Mouse (Mus musculus) frontal cortex, postnatal 36 days (tissue): ENCODE measurements around the gene Gm13272.
"Not testable (repeated sequence)": the region's sequence is repeated elsewhere in the genome, so short reads cannot be mapped to it uniquely, and the experiment has no call there.

Source experiments
- DNase-seq, 2 experiments: peaks; one replicate each; pipeline ENCODE4 v3.0.0; 2022; ENCODE audit warnings: low spot score in 2 of 2

Gene Gm13272

GRCm38 (mm10) chr4:88779550-88779949 lies at the start of gene Gm13272:
Gene Gm13272, plus strand, starts transcription at chr4:88779850.
- DNase-seq: not testable (repeated sequence)

GRCm38 (mm10) chr4:88738480-88738879 lies 41.2 kb upstream of the Gm13272 start:
- peak in 1 of 2 experiments; percentile 53 for DNase-seq

GRCm38 (mm10) chr4:88739036-88739435 lies 40.6 kb upstream of the Gm13272 start:
- no peak for DNase-seq

GRCm38 (mm10) chr4:88741426-88741825 lies 38.2 kb upstream of the Gm13272 start:
- no peak for DNase-seq

GRCm38 (mm10) chr4:88742771-88743371 lies 36.8 kb upstream of the Gm13272 start:
- DNase-seq: no peak

GRCm38 (mm10) chr4:88744207-88744606 lies 35.4 kb upstream of the Gm13272 start:
- DNase-seq: no peak

- DNase-seq: no peak
Observed at GRCm38 (mm10) chr4:88749926-88750325, 29.7 kb upstream of the Gm13272 start.

GRCm38 (mm10) chr4:88754818-88755340 lies 24.8 kb upstream of the Gm13272 start, which contains the start of gene Gm13271:
Gene Gm13271, plus strand, starts transcription at chr4:88754868.
- peak; percentile 71 to 75 for DNase-seq

GRCm38 (mm10) chr4:88756581-88757513 lies 22.8 kb upstream of the Gm13272 start:
- DNase-seq: peak in 1 of 2 experiments; percentile 9

GRCm38 (mm10) chr4:88757628-88758031 lies 22.0 kb upstream of the Gm13272 start:
- DNase-seq: peak; percentile 96

- DNase-seq: peak in 1 of 2 experiments; percentile 19
Observed at GRCm38 (mm10) chr4:88758751-88759150, 20.9 kb upstream of the Gm13272 start.

GRCm38 (mm10) chr4:88759610-88760268 lies 19.9 kb upstream of the Gm13272 start, which contains the start of gene Gm13283:
Gene Gm13283, plus strand, starts transcription at chr4:88760119.
- DNase-seq: peak in 1 of 2 experiments; percentile 35

GRCm38 (mm10) chr4:88760431-88760830 lies 19.2 kb upstream of the Gm13272 start:
- peak; percentile 31 to 43 for DNase-seq

- DNase-seq: peak; percentile 59 to 61
Observed at GRCm38 (mm10) chr4:88761776-88762175, 17.9 kb upstream of the Gm13272 start.

- not testable (repeated sequence) for DNase-seq
Observed at GRCm38 (mm10) chr4:88762341-88762740, 17.3 kb upstream of the Gm13272 start.

GRCm38 (mm10) chr4:88763384-88764018 lies 16.1 kb upstream of the Gm13272 start:
- DNase-seq: peak; percentile 22 to 25

GRCm38 (mm10) chr4:88773534-88773933 lies 6.1 kb upstream of the Gm13272 start, which contains the start of gene Gm13290:
Gene Gm13290, plus strand, starts transcription at chr4:88773834.
- DNase-seq: not testable (repeated sequence)

- not testable (repeated sequence) for DNase-seq
Observed at GRCm38 (mm10) chr4:88776622-88777021, 3.0 kb upstream of the Gm13272 start, which contains the start of gene Gm13289. Gene Gm13289, plus strand, starts transcription at chr4:88776922.

GRCm38 (mm10) chr4:88780320-88780719 lies 670 bp downstream of the Gm13272 start:
- not testable (repeated sequence) for DNase-seq

- not testable (repeated sequence) for DNase-seq
Observed at GRCm38 (mm10) chr4:88781831-88782230, 2.2 kb downstream of the Gm13272 start, which contains the start of gene Ifnz. Gene Ifnz, plus strand, starts transcription at chr4:88782131.

GRCm38 (mm10) chr4:88782335-88782734 lies 2.7 kb downstream of the Gm13272 start:
- not testable (repeated sequence) for DNase-seq
